26 mouse cellular contexts compared by ENCODE assay signal in the genomic region with DNA sequence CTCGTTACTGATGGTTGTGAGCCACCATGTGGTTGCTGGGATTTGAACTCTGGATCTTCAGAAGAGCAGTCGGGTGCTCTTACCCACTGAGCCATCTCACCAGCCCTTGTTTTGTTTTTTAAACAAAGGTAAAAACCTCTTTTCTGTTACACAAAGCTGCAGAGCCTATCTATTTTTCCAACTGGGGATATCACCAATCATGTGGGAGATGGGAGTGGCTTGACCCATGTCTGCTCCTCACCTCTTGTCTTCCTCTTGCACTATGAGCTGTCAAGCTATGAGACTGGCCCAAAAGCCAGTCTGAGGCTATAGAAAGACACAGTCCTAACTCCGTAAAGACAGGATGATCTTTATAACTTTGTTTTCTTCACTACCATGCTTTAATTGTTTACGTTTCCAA. TPM values are rescaled to one million over a fixed set of nuclear protein-coding genes. Genes with fewer than 3 reads are reported as not detected.
DNase-seq lines count a peak whose midpoint lies in the region; ATAC-seq and TF ChIP-seq lines count a peak whose summit lies in the region.
"Had no signal": no experiment of that assay in that cellular context is flagged by ENCODE, and none has a peak within 500 bp of the region (broad histone marks: within the 10 kb centered on the region; RNA-seq: fewer than 3 reads in every experiment).

No protein-coding gene starts in this region.

- H3K4me3 ChIP-seq in liver, embryonic 11.5 days (ENCODE audit: low read depth, low read length), result no peak overlapping the region
- no peak overlapping the region for H3K4me3 ChIP-seq in liver, embryonic 14.5 days (ENCODE audit: insufficient read depth in 1 of 2, low read depth in 2 of 2, low read length in 2 of 2)
- no peak overlapping the region for H3K4me3 ChIP-seq in heart, adult 2 months
- H3K4me3 ChIP-seq: forebrain, embryonic 12.5 days; forebrain, embryonic 15.5 days; heart, embryonic 10.5 days; heart, embryonic 13.5 days had no signal

- TF ChIP-seq CTCF in liver, embryonic 14.5 days (IDR thresholded peaks at IDR 0.05; ENCODE audit: low read depth), result 0 out of 2 replicates have a peak, but pooled peaks have one; percentile 11
- TF ChIP-seq CTCF in heart, adult 2 months (IDR thresholded peaks at IDR 0.05), result no peak

- TF ChIP-seq EP300 in liver, embryonic 14.5 days (IDR thresholded peaks at IDR 0.05; ENCODE audit: low read depth), result no peak
- TF ChIP-seq EP300 in heart, adult 2 months (IDR thresholded peaks at IDR 0.05; ENCODE audit: insufficient read depth, low read depth, low read length), result no peak

- H3K4me1 ChIP-seq in liver, embryonic 11.5 days (replicated peaks; ENCODE audit: control insufficient read depth, insufficient read depth, low read length), result no peaks in the 10 kb centered on the region; the same call in 1 of the 2 replicates
- H3K4me1 ChIP-seq in liver, embryonic 14.5 days (replicated peaks; ENCODE audit: control insufficient read depth in 2 of 2, insufficient read depth in 2 of 2, low read length in 1 of 2), result peaks cover 4 to 5% of the 10 kb centered on the region in 2 experiments; a peak in 1 of 4 replicates
- H3K4me1 ChIP-seq in heart, adult 2 months (ENCODE audit: control insufficient read depth, insufficient read depth, low read length), result no peaks in the 10 kb centered on the region
- H3K4me1 ChIP-seq: forebrain, embryonic 12.5 days; forebrain, embryonic 15.5 days; heart, embryonic 10.5 days had no signal

- DNase-seq in liver, embryonic 11.5 days (ENCODE audit: low spot score), result no peak
- no peak for DNase-seq in liver
- DNase-seq in liver, embryonic 14.5 days (ENCODE audit: low read depth in 3 of 3, low spot score in 3 of 3), result no peak
- no peak for DNase-seq in adrenal gland, adult 18-20 months (ENCODE audit: low spot score in 2 of 2)
- DNase-seq in heart, adult 2 months, result no peak
- DNase-seq: adrenal gland, postnatal 10 days; adrenal gland, postnatal 36 days; B cell, adult 2 months; cerebellum, adult 2 months; cerebellum, postnatal 10 days; cerebellum, postnatal 36 days; gastrocnemius, postnatal 25 days; heart, adult 18-20 months; heart, postnatal 14 days; heart, postnatal 4 days had no signal

- intact Hi-C loops in heart, adult 2 months (cut with DNase I), result loop anchor here (5.0 to 10.0 kb wide), 2 partner anchors 126 to 926 kb away; no protein-coding TSS in a partner anchor

- ATAC-seq in liver, embryonic 11.5 days (replicated peaks; ENCODE audit: low FRiP score), result peak; percentile 47; the same call in 1 of the 2 replicates
- 0 out of 2 replicates have a peak, but pooled peaks have one; percentile 52 for ATAC-seq in erythroblast, adult 5-6 weeks (replicated peaks; ENCODE audit: low FRiP score, poor library complexity, severe bottlenecking)
- peak; percentile 53; the same call in 1 of the 2 replicates for ATAC-seq in liver, embryonic 14.5 days (ENCODE audit: insufficient read depth)
- ATAC-seq: activated CD4-positive, CD25-positive, alpha-beta regulatory T cell, adult 4 months; forebrain, embryonic 15.5 days; hindbrain, postnatal 0 days; inflammation-experienced regulatory T-cells, adult 6 months; intestine, embryonic 16.5 days had no signal

- no peaks in the 10 kb centered on the region for H3K9me3 ChIP-seq in liver, embryonic 11.5 days (ENCODE audit: control insufficient read depth, low read length)
- no peaks in the 10 kb centered on the region for H3K9me3 ChIP-seq in liver, embryonic 14.5 days (ENCODE audit: control insufficient read depth, low read length)
- H3K9me3 ChIP-seq: forebrain, embryonic 12.5 days; forebrain, embryonic 15.5 days; G1E; heart, embryonic 10.5 days; heart, embryonic 13.5 days had no signal

- no peak overlapping the region for H3K9ac ChIP-seq in liver, embryonic 11.5 days (ENCODE audit: low read depth, low read length)
- H3K9ac ChIP-seq in liver, embryonic 14.5 days (replicated peaks), result no peak overlapping the region
- H3K9ac ChIP-seq in heart, adult 2 months (ENCODE audit: low read depth, low read length), result no peak overlapping the region
- H3K9ac ChIP-seq: forebrain, embryonic 12.5 days; forebrain, embryonic 15.5 days; heart, embryonic 13.5 days; hindbrain, embryonic 14.5 days had no signal

- WGBS in liver, embryonic 11.5 days, result 77% methylated on average over 4 of the region's 4 CpGs
- WGBS in liver, embryonic 14.5 days (ENCODE audit: insufficient replicate concordance), result 70% methylated on average over 4 of the region's 4 CpGs
- 83% methylated on average over 4 of the region's 4 CpGs for WGBS in heart, adult 2 months

- no peak for TF ChIP-seq POLR2A in heart, adult 2 months (IDR thresholded peaks at IDR 0.05; ENCODE audit: insufficient read depth, low read depth, low read length)

- no peaks in the 10 kb centered on the region for H3K79me2 ChIP-seq in heart, adult 2 months (replicated peaks; ENCODE audit: control insufficient read depth, insufficient read depth, low read length)

- no peaks in the 10 kb centered on the region; the same call in 1 of the 2 replicates for H3K27me3 ChIP-seq in liver, embryonic 11.5 days (replicated peaks; ENCODE audit: control insufficient read depth, insufficient read depth, low read length)
- no peaks in the 10 kb centered on the region; the same call in 1 of the 2 replicates for H3K27me3 ChIP-seq in liver, embryonic 14.5 days (ENCODE audit: control insufficient read depth, insufficient read depth, low read length)
- 0 out of 2 replicates have a peak, but pooled peaks cover 1% of the 10 kb centered on the region for H3K27me3 ChIP-seq in heart, adult 2 months (ENCODE audit: control insufficient read depth, insufficient read depth, low read length)
- H3K27me3 ChIP-seq: forebrain, embryonic 15.5 days had no signal

- H3K4me2 ChIP-seq in liver, embryonic 11.5 days, result no peak overlapping the region
- H3K4me2 ChIP-seq in liver, embryonic 14.5 days (ENCODE audit: low read depth), result no peak overlapping the region
- H3K4me2 ChIP-seq: forebrain, embryonic 12.5 days; forebrain, embryonic 15.5 days; heart, embryonic 13.5 days; hindbrain, embryonic 14.5 days had no signal

- no peak overlapping the region for H3K27ac ChIP-seq in liver, embryonic 11.5 days (ENCODE audit: low read depth, low read length)
- H3K27ac ChIP-seq in liver, embryonic 14.5 days, result no peak overlapping the region
- H3K27ac ChIP-seq in heart, adult 2 months, result no peak overlapping the region
- H3K27ac ChIP-seq: forebrain, embryonic 12.5 days; forebrain, embryonic 15.5 days; heart, embryonic 10.5 days; heart, embryonic 13.5 days; hindbrain, embryonic 14.5 days; hindbrain, postnatal 0 days had no signal

- no peaks in the 10 kb centered on the region for H3K36me3 ChIP-seq in liver, embryonic 11.5 days (ENCODE audit: control insufficient read depth, insufficient read depth, low read length)
- H3K36me3 ChIP-seq in liver, embryonic 14.5 days (replicated peaks; ENCODE audit: control insufficient read depth, insufficient read depth, low read depth), result no peaks in the 10 kb centered on the region
- H3K36me3 ChIP-seq in heart, adult 2 months (ENCODE audit: control insufficient read depth, insufficient read depth, low read length), result no peaks in the 10 kb centered on the region
- H3K36me3 ChIP-seq: forebrain, embryonic 12.5 days; forebrain, embryonic 15.5 days; G1E; heart, embryonic 10.5 days; heart, embryonic 13.5 days had no signal

RNA-seq across cellular contexts. Expression of a gene that starts 8.0 kb away (rescaled TPM):
- 53.4 and 61.2 TPM in 2 replicates for polyA plus RNA-seq in liver, embryonic 11.5 days (2014; fragmentation: Nextera tagmentation; extraction: Ambion mirVana)
- 261 and 284 TPM in 2 replicates for total RNA-seq in erythroblast, adult 5-6 weeks (2015; ENCODE audit: low replicate concordance)
- 799 and 1,028 TPM in 2 replicates for total RNA-seq in erythroblast, adult 5-6 weeks (2017; ENCODE audit: low replicate concordance)
- polyA plus RNA-seq in liver, embryonic 14.5 days (2012; rRNA removed), result 35.4 and 39.7 TPM in 2 replicates
- polyA plus RNA-seq in liver, embryonic 14.5 days (2014; fragmentation: Nextera tagmentation; extraction: Ambion mirVana), result 59.4 and 70.4 TPM in 2 replicates
- 10 to 100 TPM in 1 of 2 experiments, 1 to 10 TPM in 1; 9.8 to 51.4 TPM for total RNA-seq in adrenal gland, adult 18-20 months (2021)
- total RNA-seq in heart, adult 2 months (2021), result 10 to 100 TPM; 81.2 to 96.7 TPM
- 27.0 and 43.4 TPM in 2 replicates for polyA plus RNA-seq in heart, adult 2 months (2012; rRNA removed)

RNA-seq across cellular contexts. Expression of a gene that starts 47.0 kb away (rescaled TPM):
- 144 and 154 TPM in 2 replicates for polyA plus RNA-seq in liver, embryonic 11.5 days (2014; fragmentation: Nextera tagmentation; extraction: Ambion mirVana)
- 2.9 and 30.9 TPM in 2 replicates for total RNA-seq in erythroblast, adult 5-6 weeks (2015; ENCODE audit: low replicate concordance)
- 14.1 and 41.3 TPM in 2 replicates for total RNA-seq in erythroblast, adult 5-6 weeks (2017; ENCODE audit: low replicate concordance)
- 38.2 and 40.2 TPM in 2 replicates for polyA plus RNA-seq in liver, embryonic 14.5 days (2012; rRNA removed)
- 68.8 and 76.3 TPM in 2 replicates for polyA plus RNA-seq in liver, embryonic 14.5 days (2014; fragmentation: Nextera tagmentation; extraction: Ambion mirVana)
- total RNA-seq in adrenal gland, adult 18-20 months (2021), result 10 to 100 TPM; 74.5 to 78.6 TPM
- total RNA-seq in heart, adult 2 months (2021), result 10 to 100 TPM; 76.2 to 87.3 TPM
- polyA plus RNA-seq in heart, adult 2 months (2012; rRNA removed), result 96.7 and 183 TPM in 2 replicates

RNA-seq across cellular contexts. Expression of a gene that starts 47.0 kb away (rescaled TPM):
- polyA plus RNA-seq in liver, embryonic 11.5 days (2014; fragmentation: Nextera tagmentation; extraction: Ambion mirVana), result 41.6 and 43.8 TPM in 2 replicates
- total RNA-seq in erythroblast, adult 5-6 weeks (2015; ENCODE audit: low replicate concordance), result 45.4 and 161 TPM in 2 replicates
- total RNA-seq in erythroblast, adult 5-6 weeks (2017; ENCODE audit: low replicate concordance), result 23.5 and 48.1 TPM in 2 replicates
- polyA plus RNA-seq in liver, embryonic 14.5 days (2012; rRNA removed), result 21.4 and 24.3 TPM in 2 replicates
- polyA plus RNA-seq in liver, embryonic 14.5 days (2014; fragmentation: Nextera tagmentation; extraction: Ambion mirVana), result 28.8 and 33.7 TPM in 2 replicates
- 10 to 100 TPM; 12.8 to 14.9 TPM for total RNA-seq in adrenal gland, adult 18-20 months (2021)
- total RNA-seq in heart, adult 2 months (2021), result 10 to 100 TPM; 12.6 to 13.7 TPM
- polyA plus RNA-seq in heart, adult 2 months (2012; rRNA removed), result 19.1 and 20.2 TPM in 2 replicates
